Mouse (Mus musculus) hindbrain, embryonic 10.5 days (tissue): Measurements from ENCODE around the gene Otor. TPM values are rescaled to one million over a fixed set of nuclear protein-coding genes. Genes with fewer than 3 reads are reported as not detected.

Source experiments
- polyA plus RNA-seq: library from polyadenylated mRNA; unstranded; fragments of >200 nt; fragmentation: Nextera tagmentation; extraction: Ambion mirVana; gene quantifications from 2 replicates; pipeline ENCODE4 v1.2.1, GENCODE M21; 2016

Otor gene
- polyA plus RNA-seq, 1 experiment from 2014 or later: 0.88 TPM

Other genes starting within 250 kb of the Otor start
- 4.2 and 6.8 TPM in 2 replicates for gene Kif16b, start 176.9 kb upstream of the Otor start, polyA plus RNA-seq
- gene Snrpb2, start 15.4 kb upstream of the Otor start, polyA plus RNA-seq: 85.0 and 96.5 TPM in 2 replicates